Mouse (Mus musculus): ENCODE measurements around the gene Plpp7.

DNA sequence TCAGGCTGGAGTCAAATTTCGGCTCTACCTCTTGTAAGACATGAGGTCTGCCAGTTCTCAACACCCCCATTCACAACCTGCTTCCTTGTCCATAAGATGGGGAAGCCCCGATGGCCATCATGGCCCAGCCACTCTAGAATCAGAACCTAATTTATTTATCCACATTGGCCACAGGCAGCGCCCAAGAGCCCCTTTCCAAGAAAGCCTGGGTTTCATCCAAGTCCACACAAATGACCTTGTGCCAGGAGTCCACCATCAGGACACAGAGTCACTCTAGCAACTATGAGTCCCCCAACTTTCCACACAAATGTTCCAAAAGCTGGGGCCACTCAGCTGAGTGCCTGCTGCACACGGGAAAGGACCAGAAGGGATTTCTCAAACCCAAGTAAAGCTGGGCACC is 29.3 kb upstream of the Plpp7 start:
- TF ChIP-seq CTCF (IDR thresholded peaks at IDR 0.05; ENCODE audit: insufficient read depth, low read depth, low read length) = no peak
- TF ChIP-seq POLR2A (IDR thresholded peaks at IDR 0.05; ENCODE audit: insufficient read depth, low read depth, low read length) = no peak
